9 mouse cellular contexts compared by ENCODE assay signal in genomic region chr9:121284422-121284821, GRCm38 (mm10). TPM values are rescaled to one million over a fixed set of nuclear protein-coding genes. Genes with fewer than 3 reads are reported as not detected.
DNase-seq lines count a peak whose midpoint lies in the region; ATAC-seq lines count a peak whose summit lies in the region.
"Had no signal": no experiment of that assay in that cellular context is flagged by ENCODE, and none has a peak within 500 bp of the region (broad histone marks: within the 10 kb centered on the region; RNA-seq: fewer than 3 reads in every experiment).

No protein-coding gene starts in this region.

- peaks cover 2% of the 10 kb centered on the region; the same call in 1 of the 2 replicates for H3K9me3 ChIP-seq in forebrain, embryonic 11.5 days (ENCODE audit: control insufficient read depth, low read length)
- H3K9me3 ChIP-seq in forebrain, embryonic 15.5 days: no peaks in the 10 kb centered on the region
- no peaks in the 10 kb centered on the region for H3K9me3 ChIP-seq in midbrain, embryonic 14.5 days (ENCODE audit: control insufficient read depth, low read length)
- peaks cover 6% of the 10 kb centered on the region; the same call in 1 of the 2 replicates for H3K9me3 ChIP-seq in midbrain, embryonic 13.5 days
- H3K9me3 ChIP-seq: hindbrain, embryonic 15.5 days had no signal

- peak; percentile 72 for DNase-seq in forebrain, embryonic 11.5 days (ENCODE audit: low spot score)
- peak; percentile 11 for DNase-seq in midbrain, embryonic 14.5 days
- peak; percentile 88 for DNase-seq in induced T-regulatory cell, adult 2 months (ENCODE audit: low read depth)
- peak; percentile 66 to 87 for DNase-seq in spleen, postnatal 4 days (ENCODE audit: low spot score in 2 of 2)
- no peak for DNase-seq in gastrocnemius, adult 18-20 months (ENCODE audit: low spot score)
- DNase-seq in urinary bladder, adult 18-20 months (ENCODE audit: low spot score in 2 of 2): no peak

- H3K4me3 ChIP-seq in forebrain, embryonic 11.5 days (ENCODE audit: low read depth, low read length): no peak overlapping the region
- no peak overlapping the region for H3K4me3 ChIP-seq in forebrain, embryonic 15.5 days
- H3K4me3 ChIP-seq in midbrain, embryonic 14.5 days (replicated peaks; ENCODE audit: low read depth, low read length): no peak overlapping the region
- H3K4me3 ChIP-seq in midbrain, embryonic 13.5 days (replicated peaks): no peak overlapping the region
- H3K4me3 ChIP-seq: hindbrain, embryonic 15.5 days had no signal

- WGBS in forebrain, embryonic 11.5 days: 87% methylated on average over 3 of the region's 3 CpGs
- 97% methylated on average over 3 of the region's 3 CpGs for WGBS in forebrain, embryonic 15.5 days
- WGBS in midbrain, embryonic 14.5 days: 89% methylated on average over 3 of the region's 3 CpGs
- WGBS in midbrain, embryonic 13.5 days: 96% methylated on average over 3 of the region's 3 CpGs

- no peak overlapping the region for H3K9ac ChIP-seq in forebrain, embryonic 11.5 days (ENCODE audit: low read length)
- H3K9ac ChIP-seq in forebrain, embryonic 15.5 days (replicated peaks): no peak overlapping the region
- H3K9ac ChIP-seq in midbrain, embryonic 14.5 days (replicated peaks; ENCODE audit: low read length): no peak overlapping the region
- no peak overlapping the region for H3K9ac ChIP-seq in midbrain, embryonic 13.5 days (replicated peaks)
- H3K9ac ChIP-seq: hindbrain, embryonic 15.5 days had no signal

- no peaks in the 10 kb centered on the region; the same call in 1 of the 2 replicates for H3K36me3 ChIP-seq in forebrain, embryonic 11.5 days (ENCODE audit: control insufficient read depth, insufficient read depth, low read length)
- no peaks in the 10 kb centered on the region for H3K36me3 ChIP-seq in forebrain, embryonic 15.5 days
- H3K36me3 ChIP-seq in midbrain, embryonic 14.5 days (ENCODE audit: control insufficient read depth, insufficient read depth, low read length): no peaks in the 10 kb centered on the region
- 0 out of 2 replicates have a peak, but pooled peaks cover 4% of the 10 kb centered on the region for H3K36me3 ChIP-seq in midbrain, embryonic 13.5 days

- no peaks in the 10 kb centered on the region for H3K27me3 ChIP-seq in forebrain, embryonic 11.5 days (ENCODE audit: control insufficient read depth, insufficient read depth, low read length)
- H3K27me3 ChIP-seq in forebrain, embryonic 15.5 days: no peaks in the 10 kb centered on the region
- no peaks in the 10 kb centered on the region for H3K27me3 ChIP-seq in midbrain, embryonic 14.5 days (ENCODE audit: control insufficient read depth, insufficient read depth, low read length)
- H3K27me3 ChIP-seq in midbrain, embryonic 13.5 days: peaks cover 3% of the 10 kb centered on the region; the same call in 1 of the 2 replicates
- H3K27me3 ChIP-seq: hindbrain, embryonic 15.5 days had no signal

- no peak overlapping the region for H3K4me2 ChIP-seq in forebrain, embryonic 11.5 days (ENCODE audit: low read depth, low read length, severe bottlenecking)
- H3K4me2 ChIP-seq in forebrain, embryonic 15.5 days (replicated peaks): no peak overlapping the region
- H3K4me2 ChIP-seq in midbrain, embryonic 14.5 days (ENCODE audit: low read length): no peak overlapping the region
- no peak overlapping the region for H3K4me2 ChIP-seq in midbrain, embryonic 13.5 days (replicated peaks)

- ATAC-seq in forebrain, embryonic 11.5 days (replicated peaks; ENCODE audit: low FRiP score): no peak
- no peak for ATAC-seq in forebrain, embryonic 15.5 days (replicated peaks)
- no peak for ATAC-seq in midbrain, embryonic 14.5 days (ENCODE audit: low FRiP score, low TSS enrichment)
- ATAC-seq in midbrain, embryonic 13.5 days: no peak

- peaks cover 3% of the 10 kb centered on the region; the same call in 1 of the 2 replicates for H3K4me1 ChIP-seq in forebrain, embryonic 11.5 days (replicated peaks; ENCODE audit: control insufficient read depth, insufficient read depth, low read length)
- peaks cover 8% of the 10 kb centered on the region for H3K4me1 ChIP-seq in forebrain, embryonic 15.5 days
- no peaks in the 10 kb centered on the region for H3K4me1 ChIP-seq in midbrain, embryonic 14.5 days (ENCODE audit: control insufficient read depth, insufficient read depth, low read length)
- H3K4me1 ChIP-seq in midbrain, embryonic 13.5 days (replicated peaks): peaks cover 10% of the 10 kb centered on the region

- no peak overlapping the region for H3K27ac ChIP-seq in forebrain, embryonic 11.5 days (ENCODE audit: low read depth, low read length)
- no peak overlapping the region for H3K27ac ChIP-seq in forebrain, embryonic 15.5 days (replicated peaks)
- no peak overlapping the region for H3K27ac ChIP-seq in midbrain, embryonic 14.5 days (replicated peaks; ENCODE audit: low read depth, low read length)
- H3K27ac ChIP-seq in midbrain, embryonic 13.5 days: no peak overlapping the region
- H3K27ac ChIP-seq: hindbrain, embryonic 15.5 days had no signal

RNA-seq across cellular contexts. Expression of gene Ulk4, which starts 7.4 kb away (rescaled TPM):
- polyA plus RNA-seq in forebrain, embryonic 11.5 days (2014; fragmentation: Nextera tagmentation; extraction: Ambion mirVana): 144 and 163 TPM in 2 replicates
- 127 and 134 TPM in 2 replicates for polyA plus RNA-seq in forebrain, embryonic 15.5 days (2015; fragmentation: Nextera tagmentation; extraction: Ambion mirVana)
- polyA plus RNA-seq in midbrain, embryonic 14.5 days (2014; fragmentation: Nextera tagmentation; extraction: Ambion mirVana): 75.7 and 79.0 TPM in 2 replicates
- polyA plus RNA-seq in midbrain, embryonic 13.5 days (2015; fragmentation: Nextera tagmentation; extraction: Ambion mirVana): 151 and 159 TPM in 2 replicates
- under 1 TPM; 0.07 TPM for total RNA-seq in gastrocnemius, adult 18-20 months (2021)

RNA-seq across cellular contexts. Expression of gene Trak1, which starts 12.9 kb away (rescaled TPM):
- polyA plus RNA-seq in forebrain, embryonic 11.5 days (2014; fragmentation: Nextera tagmentation; extraction: Ambion mirVana): 33.5 and 36.4 TPM in 2 replicates
- 75.8 and 78.7 TPM in 2 replicates for polyA plus RNA-seq in forebrain, embryonic 15.5 days (2015; fragmentation: Nextera tagmentation; extraction: Ambion mirVana)
- 47.0 and 53.6 TPM in 2 replicates for polyA plus RNA-seq in midbrain, embryonic 14.5 days (2014; fragmentation: Nextera tagmentation; extraction: Ambion mirVana)
- polyA plus RNA-seq in midbrain, embryonic 13.5 days (2015; fragmentation: Nextera tagmentation; extraction: Ambion mirVana): 41.1 and 44.8 TPM in 2 replicates
- total RNA-seq in gastrocnemius, adult 18-20 months (2021): 100 to 1,000 TPM; 172 to 191 TPM

Comparison
In these comparisons a context has a peak if more than half of its experiments do, and no peak if none do; other contexts are left out.
1. DNase-seq: peak in forebrain, embryonic 11.5 days (single experiment), midbrain, embryonic 14.5 days (single experiment), induced T-regulatory cell, adult 2 months (single experiment) and spleen, postnatal 4 days (2 of 2); none in gastrocnemius, adult 18-20 months (single experiment) and urinary bladder, adult 18-20 months (0 of 2).